Mouse (Mus musculus) kidney, postnatal 4 days (tissue): ENCODE measurements around the gene Tmem45b.
"Not testable (repeated sequence)": the region's sequence is repeated elsewhere in the genome, so short reads cannot be mapped to it uniquely, and the experiment has no call there.

Experiments
- DNase-seq, 2 experiments: peaks; one replicate each; pipeline ENCODE4 v3.0.0; 2021; ENCODE audit warnings: mixed read lengths in 2 of 2

The Tmem45b gene

DNA sequence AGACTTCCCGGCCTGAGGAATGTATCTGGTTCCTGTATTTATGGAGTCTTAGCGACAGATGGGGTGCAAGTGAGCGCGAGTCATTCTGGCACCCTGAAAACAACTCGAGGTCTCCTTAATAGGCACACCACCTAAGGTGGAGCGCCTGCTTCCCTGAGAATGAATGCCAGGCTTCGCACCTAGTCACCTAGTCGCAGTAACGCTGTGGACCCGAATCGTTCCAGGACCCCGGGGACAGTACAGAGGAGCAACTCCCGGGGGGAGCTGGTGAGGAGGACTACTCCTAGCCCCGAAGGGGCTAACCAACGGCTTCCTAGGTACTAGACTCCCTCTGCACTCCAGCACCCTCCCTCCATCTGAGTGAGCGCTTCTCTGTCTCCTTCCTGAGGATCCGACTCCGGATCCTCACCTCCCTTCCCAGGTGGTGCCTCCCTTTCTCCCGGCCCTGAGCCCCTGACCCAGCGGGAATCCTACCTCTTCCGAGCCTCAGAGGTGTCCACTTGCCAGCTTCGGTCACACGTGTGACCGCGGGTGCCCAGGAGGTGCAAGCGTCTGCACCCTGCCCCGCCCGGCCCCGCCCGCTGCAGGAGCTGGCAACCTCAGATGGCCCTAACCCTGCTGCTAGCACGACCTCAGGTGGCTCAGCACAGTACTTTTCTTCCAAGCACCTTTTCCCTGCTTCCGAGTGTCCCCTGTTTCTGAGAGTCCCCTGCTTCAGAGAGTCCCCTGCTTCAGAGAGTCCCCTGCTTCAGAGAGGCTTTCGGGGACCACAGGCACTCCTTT is at the start of gene Tmem45b:
Gene Tmem45b (minus strand): TSS at position 771 of the 783 bp plus-strand sequence.
- peak; percentile 26 to 41 for DNase-seq

DNA sequence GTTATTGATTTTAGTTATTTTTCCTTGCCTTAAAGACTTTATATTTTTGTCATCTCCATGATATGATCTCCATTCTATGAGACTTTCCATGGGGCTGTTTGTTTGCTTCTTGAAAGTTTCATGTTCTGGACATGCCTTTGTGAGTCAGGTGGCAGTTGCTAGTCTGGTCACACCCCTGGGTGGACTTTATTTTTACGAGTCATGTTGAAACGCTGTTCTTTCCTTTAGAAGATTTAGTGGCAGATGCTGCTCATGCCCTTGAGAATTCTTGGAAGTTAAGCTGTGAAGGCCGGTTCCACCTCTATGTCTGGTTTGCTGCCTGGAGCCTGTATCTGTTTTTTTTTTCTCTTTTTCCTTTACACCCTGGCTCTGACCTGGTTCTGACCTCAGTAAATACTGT is 43.9 kb upstream of the Tmem45b start:
- DNase-seq = no peak

GRCm38 (mm10) chr9:31501221-31501620 is 37.0 kb upstream of the Tmem45b start:
- not testable (repeated sequence) for DNase-seq

DNA sequence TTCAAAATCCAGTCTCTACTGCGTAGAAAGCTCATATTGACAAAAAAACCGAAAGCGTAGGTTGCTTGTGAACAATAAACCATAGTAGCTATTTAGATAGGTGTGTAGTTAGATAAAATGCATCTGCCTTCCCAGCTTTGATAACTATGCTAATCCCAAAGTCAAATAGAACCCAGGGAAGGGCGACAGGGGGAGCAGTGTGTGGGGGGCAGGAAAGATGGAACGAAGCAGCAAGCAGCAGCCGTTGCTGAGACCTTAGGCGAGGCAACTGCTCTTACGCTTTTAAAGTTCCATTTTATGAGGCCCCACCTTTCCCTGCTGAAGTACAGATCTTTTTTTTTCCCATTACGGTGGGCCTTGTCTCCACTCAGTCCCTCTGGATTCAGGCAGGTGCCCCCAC is 1.1 kb downstream of the Tmem45b start:
- no peak for DNase-seq

DNA sequence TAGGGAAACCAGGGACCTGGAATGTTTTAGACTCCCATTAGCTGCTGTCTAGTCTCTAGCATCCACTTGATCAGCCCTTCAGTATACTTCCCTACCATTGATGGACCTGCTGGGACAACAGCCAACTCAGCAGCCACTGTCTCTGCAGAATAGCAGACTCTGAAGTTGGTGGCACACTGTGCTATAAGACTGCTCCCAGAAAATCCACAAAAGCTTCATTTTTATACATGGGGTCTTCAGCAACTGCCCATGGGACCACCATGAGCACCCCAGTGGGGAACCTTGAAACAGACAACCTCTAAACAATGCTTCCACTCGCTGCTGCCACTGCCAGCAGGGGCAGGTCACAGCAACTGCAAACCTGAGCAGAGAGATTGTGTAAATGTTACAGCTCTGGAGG is 9.9 kb downstream of the Tmem45b start:
- DNase-seq = no peak

DNA sequence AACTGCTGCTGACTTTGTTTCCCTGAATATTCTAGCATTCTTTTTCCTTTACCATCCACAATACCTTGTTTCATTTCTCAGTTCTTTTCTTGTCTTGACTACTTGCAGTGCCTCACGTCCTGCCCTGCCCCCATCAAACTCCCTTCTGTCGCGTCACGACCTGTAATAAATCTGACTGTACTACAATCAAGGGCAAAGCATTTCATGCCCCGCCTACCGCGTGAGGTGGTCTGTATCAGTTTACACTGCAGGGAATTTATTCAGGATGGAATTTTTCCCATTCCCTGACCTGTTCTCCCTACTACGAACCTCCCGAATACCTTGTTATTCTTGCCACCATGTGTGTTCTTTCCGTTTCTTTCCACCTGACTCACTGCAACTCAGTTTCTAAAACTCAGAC is 12.1 kb downstream of the Tmem45b start:
- DNase-seq = peak; percentile 22 to 38

GRCm38 (mm10) chr9:31449145-31449772 is 15.0 kb downstream of the Tmem45b start:
- DNase-seq = no peak

DNA sequence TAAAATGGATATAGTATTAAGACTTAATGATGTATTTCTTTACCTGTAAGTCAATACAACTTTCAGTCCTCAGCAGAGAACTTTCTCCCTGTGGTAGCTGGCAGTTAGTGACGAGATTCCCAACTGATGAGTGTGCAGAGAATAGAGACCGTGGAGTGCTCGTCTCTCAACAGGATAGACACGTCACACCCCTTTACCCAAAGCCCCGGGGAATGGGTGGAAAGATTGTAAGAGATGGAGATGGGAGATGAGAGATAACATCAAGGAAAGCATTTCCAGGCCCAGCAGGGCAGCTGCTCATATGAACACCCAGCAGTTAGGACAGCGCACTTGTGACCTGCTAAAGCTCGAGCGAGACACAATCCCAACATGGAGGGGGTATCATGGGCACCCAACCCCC is 20.0 kb downstream of the Tmem45b start:
- no peak for DNase-seq

- DNase-seq = no peak
Observed at GRCm38 (mm10) chr9:31441487-31441886, 22.8 kb downstream of the Tmem45b start.

GRCm38 (mm10) chr9:31440366-31440765 is 23.9 kb downstream of the Tmem45b start:
- DNase-seq = no peak

- DNase-seq = no peak
Observed at GRCm38 (mm10) chr9:31439341-31439740, 24.9 kb downstream of the Tmem45b start.

- DNase-seq = no peak
Observed at GRCm38 (mm10) chr9:31438834-31439233, 25.4 kb downstream of the Tmem45b start.

DNA sequence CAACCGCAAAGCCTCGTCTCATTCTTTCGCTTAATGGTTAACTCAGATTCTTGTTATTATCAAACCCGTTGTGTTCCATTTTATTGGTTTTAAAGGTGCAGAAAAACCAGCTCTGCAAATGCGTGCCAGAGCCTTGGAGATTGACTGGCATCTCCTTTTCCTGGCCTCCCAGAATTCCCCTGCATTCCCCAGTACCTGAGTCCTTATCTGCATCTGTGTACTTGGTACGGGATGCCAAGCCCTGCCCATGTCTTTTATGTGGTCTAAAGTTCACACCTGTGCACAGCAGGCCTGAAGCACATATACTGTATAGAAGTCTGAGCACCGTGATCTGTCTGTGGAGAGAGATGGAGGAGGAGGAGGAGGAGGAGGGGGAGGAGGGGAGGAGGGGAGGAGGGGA is 26.4 kb downstream of the Tmem45b start:
- peak; percentile 16 for DNase-seq

- no peak for DNase-seq
Observed at GRCm38 (mm10) chr9:31435415-31435814, 28.8 kb downstream of the Tmem45b start.

GRCm38 (mm10) chr9:31433431-31433830 is 30.8 kb downstream of the Tmem45b start:
- DNase-seq = no peak

DNA sequence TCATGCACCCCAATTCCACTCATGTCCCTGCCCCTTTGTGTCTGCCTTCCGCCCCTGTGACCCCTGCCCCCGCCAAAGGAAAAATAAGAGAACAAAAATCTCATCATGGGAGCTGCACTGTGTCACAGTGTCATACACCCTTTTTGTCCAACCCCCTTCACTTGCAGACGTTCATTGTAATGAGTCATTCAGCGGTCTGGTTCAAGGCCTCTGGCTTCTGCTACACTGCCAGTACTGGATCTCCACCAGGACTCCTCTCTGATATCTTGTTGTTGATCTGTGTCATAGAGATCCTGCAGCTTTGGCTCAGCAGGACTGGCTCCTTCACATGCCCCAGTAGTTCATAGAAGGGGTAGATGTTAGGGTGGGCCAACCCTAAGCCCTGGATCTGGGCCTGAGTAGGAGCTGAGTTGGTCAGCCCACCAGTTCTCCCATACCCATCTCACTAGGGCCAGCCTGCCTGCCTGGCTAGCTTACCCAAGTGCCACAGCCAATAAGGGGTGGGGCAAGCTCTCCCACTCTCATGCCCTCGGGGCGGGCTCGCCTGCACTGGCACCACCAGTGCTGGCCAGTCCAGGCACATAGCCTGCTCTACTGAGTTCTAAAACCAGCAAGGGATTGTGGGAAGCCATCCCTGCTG is 31.8 kb downstream of the Tmem45b start:
- DNase-seq = peak in 1 of 2 experiments; percentile 25

- no peak for DNase-seq
Observed at GRCm38 (mm10) chr9:31431751-31432150, 32.5 kb downstream of the Tmem45b start.

- no peak for DNase-seq
Observed at GRCm38 (mm10) chr9:31430011-31430410, 34.3 kb downstream of the Tmem45b start.

DNA sequence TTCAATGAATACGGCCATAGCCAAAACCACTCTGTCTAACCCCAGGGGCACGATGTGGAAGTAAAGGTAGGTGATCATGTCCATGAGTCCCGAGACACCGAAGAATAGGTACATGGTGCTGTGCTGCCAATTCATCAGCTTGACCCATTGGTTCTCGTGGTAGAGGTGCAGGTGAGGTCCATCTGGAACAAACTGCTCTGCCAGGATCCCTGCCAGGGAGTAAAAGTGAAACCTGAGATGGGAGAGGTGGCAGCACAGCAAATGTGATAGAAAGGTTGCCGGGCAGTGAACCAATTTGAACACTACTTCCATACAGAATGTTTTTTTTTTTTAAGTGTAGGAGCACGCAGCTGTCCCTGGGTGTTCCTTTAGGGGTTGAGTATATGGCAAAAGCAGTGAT is 35.3 kb downstream of the Tmem45b start:
- no peak for DNase-seq

DNA sequence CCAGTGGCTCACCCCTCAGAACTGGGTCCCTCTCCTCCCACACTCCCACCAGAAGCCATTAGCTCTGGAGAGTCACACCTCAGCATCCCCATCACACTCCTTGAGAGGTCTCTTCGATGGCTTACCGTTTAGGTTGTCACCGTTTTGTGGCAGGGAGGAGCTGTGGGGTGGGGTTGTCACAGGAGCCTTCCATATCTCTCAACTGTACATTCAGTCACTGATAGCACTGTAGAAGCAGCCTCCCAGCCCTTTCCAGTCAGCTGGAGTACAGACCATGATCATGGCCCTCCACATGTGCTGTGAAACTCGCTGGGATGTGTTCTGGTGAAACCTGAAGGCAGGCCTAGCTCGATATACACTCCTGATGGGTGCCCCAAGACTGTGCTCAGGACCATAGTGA is 42.1 kb downstream of the Tmem45b start:
- no peak for DNase-seq

GRCm38 (mm10) chr9:31418821-31419220 is 45.4 kb downstream of the Tmem45b start:
- DNase-seq = no peak

- no peak for DNase-seq
Observed at GRCm38 (mm10) chr9:31412165-31412564, 52.1 kb downstream of the Tmem45b start.

GRCm38 (mm10) chr9:31405217-31405616 is 59.0 kb downstream of the Tmem45b start:
- DNase-seq = peak; percentile 56

GRCm38 (mm10) chr9:31404311-31404710 is 60.0 kb downstream of the Tmem45b start:
- DNase-seq = no peak
